In the genomic region with DNA sequence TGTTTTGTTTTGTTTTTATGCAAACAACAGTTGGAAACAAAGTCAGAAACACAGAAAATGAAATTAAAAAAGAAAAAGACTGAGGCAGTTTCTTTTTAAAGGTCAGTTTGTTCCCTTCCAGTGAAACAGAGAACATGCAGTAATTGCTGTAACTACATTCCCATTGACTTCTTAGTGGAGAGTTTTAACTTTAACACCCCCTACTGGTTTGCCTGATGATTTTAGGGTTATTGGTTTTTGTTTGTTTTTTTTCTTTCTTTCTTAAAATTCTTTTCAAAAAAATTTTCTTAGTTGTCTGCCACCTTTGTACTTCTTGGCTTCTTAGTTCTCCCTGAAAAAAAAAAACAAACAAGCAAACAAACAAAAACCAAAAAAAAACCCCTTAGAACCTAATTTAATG, we compare ENCODE assay signal across 21 mouse cellular contexts. TPM values are rescaled to one million over a fixed set of nuclear protein-coding genes. Genes with fewer than 3 reads are reported as not detected.
DNase-seq lines count a peak whose midpoint lies in the region; TF ChIP-seq lines count a peak whose summit lies in the region.
"Had no signal": no experiment of that assay in that cellular context is flagged by ENCODE, and none has a peak within 500 bp of the region (broad histone marks: within the 10 kb centered on the region; RNA-seq: fewer than 3 reads in every experiment).

No protein-coding gene starts in this region.

- no peaks in the 10 kb centered on the region for H3K4me1 ChIP-seq in heart, adult 2 months (ENCODE audit: control insufficient read depth, insufficient read depth, low read length)
- H3K4me1 ChIP-seq: midbrain, embryonic 15.5 days had no signal

- intact Hi-C loops in heart, adult 2 months (cut with DNase I): loop anchor here (5.0 kb wide), 1 partner anchor 110 kb away; no protein-coding TSS in a partner anchor
- intact Hi-C loops in left cerebral cortex, adult 2 months (cut with DNase I): no loop called here

- H3K27ac ChIP-seq in heart, adult 2 months: no peak overlapping the region
- no peak overlapping the region for H3K27ac ChIP-seq in left cerebral cortex, adult 2 months
- H3K27ac ChIP-seq: forebrain, embryonic 13.5 days; hindbrain, embryonic 10.5 days; midbrain, embryonic 15.5 days; stomach, embryonic 15.5 days had no signal

- no peaks in the 10 kb centered on the region for H3K27me3 ChIP-seq in heart, adult 2 months (ENCODE audit: control insufficient read depth, insufficient read depth, low read length)
- H3K27me3 ChIP-seq: forebrain, embryonic 13.5 days; midbrain, embryonic 15.5 days; stomach, embryonic 15.5 days had no signal

- no peak overlapping the region for H3K4me3 ChIP-seq in heart, adult 2 months
- no peak overlapping the region for H3K4me3 ChIP-seq in left cerebral cortex, adult 2 months
- H3K4me3 ChIP-seq: forebrain, embryonic 13.5 days; hindbrain, embryonic 10.5 days; midbrain, embryonic 15.5 days; myocyte; stomach, embryonic 15.5 days had no signal

- TF ChIP-seq POLR2A in heart, adult 2 months (IDR thresholded peaks at IDR 0.05; ENCODE audit: insufficient read depth, low read depth, low read length): no peak

- TF ChIP-seq EP300 in heart, adult 2 months (IDR thresholded peaks at IDR 0.05; ENCODE audit: insufficient read depth, low read depth, low read length): no peak

- TF ChIP-seq CTCF in heart, adult 2 months (IDR thresholded peaks at IDR 0.05): peak; percentile 61
- peak; percentile 46 for TF ChIP-seq CTCF in left cerebral cortex, adult 2 months (IDR thresholded peaks at IDR 0.05)

- H3K79me2 ChIP-seq in heart, adult 2 months (replicated peaks; ENCODE audit: control insufficient read depth, insufficient read depth, low read length): no peaks in the 10 kb centered on the region

- no peaks in the 10 kb centered on the region for H3K36me3 ChIP-seq in heart, adult 2 months (ENCODE audit: control insufficient read depth, insufficient read depth, low read length)
- H3K36me3 ChIP-seq: G1E; hindbrain, embryonic 10.5 days; midbrain, embryonic 15.5 days; stomach, embryonic 15.5 days had no signal

- DNase-seq in heart, adult 2 months: no peak
- DNase-seq in heart, adult 8-10 months (ENCODE audit: low spot score): no peak
- DNase-seq in left cerebral cortex, adult 2 months (ENCODE audit: extremely low spot score in 1 of 2, low spot score in 2 of 2): no peak
- DNase-seq in left cerebral cortex, adult 9 months (ENCODE audit: low spot score in 2 of 2): no peak
- peak; percentile 62 for DNase-seq in 416B (ENCODE audit: low read depth)
- DNase-seq in naive thymus-derived CD4-positive, alpha-beta T cell, adult 2 months (ENCODE audit: low read depth): peak; percentile 27
- no peak for DNase-seq in c-Kit-positive CD71-positive TER-119-positive erythroid progenitor cells, embryonic 14.5 days (ENCODE audit: low spot score)
- DNase-seq: cerebellum, adult 9-10 months; kidney, adult 8-10 months; lung, adult 18-20 months; lung, postnatal 4 days; right cerebral cortex, adult 18-20 months; right cerebral cortex, postnatal 4 days; thymus, adult 18-20 months; thymus, postnatal 4 days had no signal

- no peak overlapping the region for H3K9ac ChIP-seq in heart, adult 2 months (ENCODE audit: low read depth, low read length)
- H3K9ac ChIP-seq: forebrain, embryonic 13.5 days; midbrain, embryonic 15.5 days; stomach, embryonic 15.5 days had no signal

RNA-seq across cellular contexts. Expression of a gene that starts 12.5 kb away (rescaled TPM):
- 100 to 1,000 TPM; 800 to 832 TPM for total RNA-seq in heart, adult 2 months (2021)
- polyA plus RNA-seq in heart, adult 2 months (2012; rRNA removed): 523 and 821 TPM in 2 replicates
- 100 to 1,000 TPM; 757 to 917 (median 814) TPM for total RNA-seq in heart, adult 8-10 months (2022)
- 1,000 to 10,000 TPM; 1,018 to 1,116 TPM for total RNA-seq in left cerebral cortex, adult 2 months (2021)

Comparison
In these comparisons a context has a peak if more than half of its experiments do, and no peak if none do; other contexts are left out.
1. DNase-seq: peak in 416B (single experiment) and naive thymus-derived CD4-positive, alpha-beta T cell, adult 2 months (single experiment); none in heart, adult 2 months (0 of 2), heart, adult 8-10 months (single experiment), left cerebral cortex, adult 2 months (0 of 2), left cerebral cortex, adult 9 months (0 of 2) and c-Kit-positive CD71-positive TER-119-positive erythroid progenitor cells, embryonic 14.5 days (single experiment).